Mouse (Mus musculus) adrenal gland, postnatal 25 days (tissue): Measurements from ENCODE around the gene Rbm47. TPM values are rescaled to one million over a fixed set of nuclear protein-coding genes. Genes with fewer than 3 reads are reported as not detected.

ENCODE experiments used
- DNase-seq: peaks from one replicate; pipeline ENCODE4 v3.0.0; 2021; ENCODE audit warnings: mixed read lengths
- total RNA-seq: library from RNA; stranded (reverse); gene quantifications from 2 replicates; pipeline ENCODE4 v1.2.3, GENCODE M21; 2021

Gene Rbm47
- total RNA-seq, 1 experiment from 2014 or later, result 115 TPM

DNA sequence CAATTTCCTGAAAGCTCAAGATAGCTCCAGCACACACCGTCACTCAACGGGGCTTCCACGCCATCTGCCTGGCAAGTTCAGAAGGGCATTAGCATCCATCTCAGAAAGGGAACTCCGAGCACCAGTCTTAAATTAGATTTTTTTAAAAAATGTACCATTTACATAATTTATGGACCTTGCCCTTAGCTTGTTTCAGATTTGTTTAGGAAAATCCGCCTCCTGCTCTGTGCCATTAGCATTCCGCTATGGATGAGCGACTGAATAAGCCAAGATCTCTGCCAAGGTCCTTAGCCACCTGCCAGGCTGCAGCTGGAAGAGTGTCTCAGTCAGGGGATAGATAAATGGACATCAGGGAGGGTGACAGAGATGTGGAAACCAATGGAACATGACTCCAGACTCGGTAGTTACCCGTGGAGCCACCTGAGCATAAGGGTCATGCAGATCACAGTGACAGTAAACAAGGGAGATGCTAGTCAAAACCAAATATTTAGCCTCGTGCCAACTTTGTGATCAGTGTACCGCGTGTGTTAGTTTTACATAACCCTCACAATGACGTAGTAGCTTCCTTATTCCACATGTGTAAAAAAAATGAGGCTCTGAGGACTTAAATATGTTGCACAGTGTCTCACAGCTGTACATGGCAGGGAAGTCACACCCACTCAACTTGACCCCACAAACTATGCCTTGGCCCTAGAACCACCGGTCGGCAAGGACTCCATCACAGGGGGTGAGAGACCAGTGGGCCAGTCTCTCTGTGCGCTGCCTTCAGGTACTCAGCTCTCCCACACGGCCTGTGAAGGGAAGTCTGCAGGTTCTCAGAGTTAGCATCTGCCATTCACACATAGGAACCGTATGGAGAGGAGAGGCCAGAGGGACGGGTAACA, 110.6 kb downstream of the Rbm47 start:
- DNase-seq, result no peak

DNA sequence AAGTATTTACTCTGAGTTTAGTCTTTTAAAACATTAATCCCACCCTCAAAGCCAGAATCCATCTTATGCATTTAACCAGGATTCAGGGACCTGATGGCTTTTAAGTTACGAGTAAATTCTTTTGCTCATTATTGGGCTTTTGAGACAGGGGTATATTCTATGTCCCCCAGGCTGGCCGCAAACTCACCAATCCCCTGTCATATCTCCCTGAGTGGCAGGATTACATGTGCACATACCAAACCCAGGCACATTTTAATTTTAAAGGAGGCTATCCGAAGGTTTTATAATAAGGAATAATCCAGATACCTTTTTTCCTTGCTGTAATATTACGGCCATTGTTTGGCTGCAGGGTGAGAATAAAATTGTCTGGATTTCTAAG, 111.3 kb downstream of the Rbm47 start:
- DNase-seq, result no peak

DNA sequence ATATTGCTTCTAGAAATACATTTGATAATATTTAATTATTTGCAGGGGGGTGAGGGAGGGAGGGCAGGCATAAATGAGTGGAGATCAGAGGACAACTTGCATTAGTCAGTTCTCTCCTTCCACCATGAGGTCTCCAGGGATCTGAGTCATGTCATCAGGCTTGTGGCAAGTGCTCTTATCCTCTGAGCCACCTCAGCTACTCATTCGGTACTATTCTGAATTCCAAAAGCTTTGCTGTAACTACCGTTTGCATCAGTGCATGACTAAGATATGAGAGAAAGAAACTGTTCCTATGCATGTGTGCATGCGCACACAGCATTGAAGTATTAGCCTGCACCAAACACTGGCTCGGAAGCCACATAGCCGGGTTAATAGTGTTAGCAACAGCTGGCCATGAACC, 114.1 kb downstream of the Rbm47 start:
- DNase-seq, result no peak

DNA sequence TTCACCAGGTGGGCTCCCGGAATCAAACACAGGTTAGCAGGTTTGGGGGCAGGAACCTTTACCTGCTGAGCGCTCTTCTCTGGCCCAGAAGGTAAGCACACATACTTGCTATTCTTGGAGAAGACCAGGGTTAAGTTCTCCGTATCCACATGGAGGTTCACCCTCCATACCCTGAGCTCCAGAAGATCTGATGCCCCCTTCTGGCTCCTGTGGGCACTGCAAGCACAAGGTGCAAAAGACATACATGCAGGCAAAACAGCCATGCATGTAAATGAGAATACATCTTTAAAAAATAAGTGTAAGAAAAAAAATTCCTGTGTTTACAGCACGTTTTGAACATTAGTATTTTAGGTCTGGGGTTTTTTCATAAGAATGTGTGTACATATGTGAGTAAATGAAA, 116.2 kb downstream of the Rbm47 start:
- no peak for DNase-seq

DNA sequence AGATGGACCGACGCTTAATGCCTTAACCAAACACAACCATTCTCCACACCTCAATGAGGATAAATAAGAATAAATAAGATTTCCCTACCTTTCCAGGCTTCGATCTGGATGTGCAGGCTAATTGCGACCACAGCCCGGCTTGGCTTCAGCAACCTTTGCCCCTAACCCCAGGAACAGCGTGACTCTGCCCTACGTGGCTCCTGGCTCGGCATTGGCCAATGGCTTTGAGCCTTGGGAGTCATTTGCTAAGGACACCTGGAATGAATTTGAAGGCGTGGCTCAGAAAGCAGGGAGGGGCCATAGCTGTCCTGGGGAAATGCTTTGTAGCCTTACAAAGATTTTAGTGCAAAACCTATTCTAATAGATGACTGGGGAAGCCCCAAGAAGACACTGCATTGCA, 118.5 kb downstream of the Rbm47 start:
- DNase-seq, result no peak

DNA sequence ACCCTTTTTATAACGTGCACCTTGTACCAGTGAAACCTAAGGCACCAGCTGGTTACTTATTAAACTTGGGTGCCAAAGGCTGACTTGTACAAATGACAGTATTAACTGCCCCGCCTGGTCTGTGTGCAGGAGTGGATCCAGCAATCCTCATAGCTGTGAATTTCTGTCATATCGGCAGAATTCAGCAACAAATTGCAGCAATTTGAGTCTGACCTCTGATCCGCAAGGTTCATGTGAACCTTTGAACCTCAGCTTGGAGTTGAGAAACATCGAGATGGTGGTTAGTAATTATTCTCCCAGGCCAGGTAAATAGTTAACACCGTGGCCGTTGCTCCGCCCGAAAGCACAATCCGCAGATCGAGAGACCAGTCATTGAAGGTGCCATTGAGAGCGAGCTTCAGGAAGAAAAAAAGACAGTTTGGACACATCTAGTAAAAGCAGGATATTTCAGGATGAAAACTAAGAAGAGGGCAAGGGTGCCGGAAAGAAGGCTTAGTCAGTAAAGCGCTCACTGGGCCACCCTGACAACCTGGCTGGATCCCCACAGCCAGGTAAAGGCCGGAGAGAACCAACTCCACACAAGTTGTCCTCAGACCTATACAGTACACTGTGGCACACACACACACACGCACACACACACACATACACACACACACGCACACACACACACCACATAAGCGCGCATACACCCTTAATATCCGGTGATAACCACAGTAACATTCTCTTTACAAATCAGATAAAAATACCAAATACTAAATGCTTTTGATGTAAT, 120.0 kb downstream of the Rbm47 start:
- DNase-seq, result no peak

DNA sequence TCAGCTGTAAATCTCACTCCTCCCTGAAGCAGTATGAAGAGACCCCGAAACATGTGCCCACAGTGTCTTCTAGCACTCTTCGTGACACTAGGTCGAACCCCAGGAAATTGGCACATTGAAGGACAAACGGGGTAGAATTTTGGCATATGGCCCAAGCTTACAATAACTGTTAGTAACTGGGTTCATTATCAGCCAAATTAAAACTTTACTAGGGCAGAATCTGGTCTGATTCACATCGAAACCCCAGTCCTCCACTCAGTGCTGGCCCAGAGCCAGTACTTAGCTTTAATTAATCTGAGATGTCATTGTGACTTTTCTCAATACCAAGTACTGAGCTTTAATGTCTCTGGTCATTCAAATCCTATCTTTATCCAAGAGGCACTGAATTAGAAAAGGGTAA, 122.1 kb downstream of the Rbm47 start:
- peak; percentile 35 for DNase-seq

DNA sequence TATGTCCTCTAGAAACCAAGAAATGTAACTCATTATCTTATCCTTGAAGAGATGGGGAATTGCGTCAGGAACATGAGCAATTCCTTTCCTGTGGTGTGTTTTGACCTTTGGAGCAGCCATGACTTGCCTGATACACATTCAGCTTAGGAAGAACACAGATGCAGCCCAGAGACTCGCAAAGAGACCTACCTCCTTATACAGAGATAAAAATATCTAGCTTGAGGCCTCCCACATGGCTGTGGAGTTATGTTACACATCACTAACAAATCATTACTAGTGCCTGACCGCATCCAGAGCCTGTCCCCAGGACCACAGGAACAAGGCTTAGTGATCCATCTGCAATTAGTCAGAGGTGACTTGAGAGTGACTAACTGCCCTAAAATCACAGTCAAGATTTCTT, 126.6 kb downstream of the Rbm47 start:
- DNase-seq, result no peak

DNA sequence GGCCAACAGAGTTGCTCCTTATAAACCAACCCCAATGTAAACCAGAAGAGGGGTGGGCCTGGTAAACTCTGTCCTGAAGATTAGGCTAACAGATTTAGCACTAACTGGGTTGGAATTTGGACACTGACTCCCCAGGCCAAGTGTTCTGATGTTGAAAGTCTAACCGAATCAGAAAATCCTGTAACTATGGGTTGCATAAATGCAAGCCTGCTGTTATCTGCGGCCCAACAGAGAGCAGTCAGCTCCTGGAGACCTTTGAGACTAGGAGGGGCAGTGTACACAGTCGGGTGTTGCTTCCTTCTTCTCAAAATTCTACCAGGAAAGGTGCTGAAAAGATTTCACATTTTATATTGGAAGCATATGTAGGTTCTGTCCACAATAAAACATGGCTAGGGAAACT, 129.0 kb downstream of the Rbm47 start:
- DNase-seq, result no peak

DNA sequence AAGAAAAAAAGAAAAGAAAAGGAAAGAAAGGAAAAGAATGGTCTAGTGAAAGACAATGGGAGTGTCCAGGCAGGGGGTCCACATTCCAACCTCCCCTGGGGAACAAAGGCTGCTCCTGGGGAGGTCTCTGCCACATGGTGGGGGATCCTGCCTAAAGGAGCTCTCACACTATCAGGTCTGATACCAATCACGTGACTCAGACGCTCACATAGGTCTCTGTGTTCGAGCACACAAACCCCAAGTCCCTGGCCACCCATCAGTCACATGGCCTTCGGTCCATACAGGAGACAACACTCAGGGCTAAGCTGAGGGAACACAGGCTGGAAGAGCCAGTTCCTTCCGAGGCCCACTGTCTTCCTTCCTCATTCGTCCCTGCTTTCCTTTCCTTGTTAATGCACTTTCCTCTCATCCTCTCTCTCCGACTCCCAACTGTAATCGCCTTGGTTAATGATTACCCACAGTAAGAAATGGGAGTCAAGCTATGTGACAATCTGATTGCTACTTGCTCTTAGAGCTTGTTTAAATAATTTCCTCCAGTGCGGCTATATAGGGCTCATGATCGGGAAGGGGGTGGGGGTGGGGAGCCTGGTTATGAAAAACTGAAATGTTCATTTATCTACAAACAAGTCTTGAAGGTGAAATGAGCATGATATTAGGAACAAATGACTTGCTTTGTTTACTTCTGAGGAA, 130.1 kb downstream of the Rbm47 start:
- DNase-seq, result no peak

DNA sequence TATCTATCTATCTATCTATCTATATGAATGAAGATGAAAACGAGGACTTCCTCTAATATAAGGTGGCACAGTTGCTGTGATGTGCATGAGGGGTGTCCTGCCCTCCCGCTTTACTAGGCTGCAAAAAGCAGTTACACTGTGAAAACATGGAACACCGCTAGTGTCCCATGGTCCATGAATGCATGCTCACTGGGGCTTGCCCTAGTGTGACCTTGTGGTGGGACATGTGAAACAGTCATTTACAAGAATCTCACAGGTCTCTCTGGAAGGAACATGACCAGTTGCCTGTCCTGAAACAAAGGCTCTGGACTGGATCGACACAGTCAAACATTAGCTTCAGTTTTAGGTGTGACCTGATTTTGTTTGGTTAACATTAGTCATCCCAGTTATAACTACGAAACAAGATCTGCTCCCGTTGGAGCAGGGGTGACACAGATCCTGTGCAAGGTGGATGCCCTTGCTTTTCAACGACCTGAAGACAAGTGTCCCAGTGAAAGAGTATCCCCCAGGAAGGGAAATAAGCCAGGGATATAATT, 132.1 kb downstream of the Rbm47 start:
- DNase-seq, result no peak

DNA sequence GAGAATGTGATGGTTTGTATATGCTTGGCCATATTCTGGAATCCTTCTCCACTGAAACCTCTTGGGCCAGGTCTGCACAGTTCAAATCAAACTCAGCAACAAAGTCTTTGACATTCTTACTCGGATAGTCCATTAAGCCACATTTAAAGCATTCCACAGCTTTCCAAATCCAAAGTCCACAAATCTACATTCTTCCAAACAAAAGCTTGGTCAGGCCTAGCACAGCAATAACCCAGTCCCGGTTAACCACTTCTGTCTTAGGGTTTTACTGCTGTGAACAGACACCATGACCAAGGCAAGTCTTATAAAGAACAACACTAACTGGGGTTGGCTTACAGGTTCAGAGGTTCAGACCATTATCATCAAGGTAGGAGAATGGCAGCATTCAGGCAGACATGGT, 133.1 kb downstream of the Rbm47 start:
- no peak for DNase-seq

DNA sequence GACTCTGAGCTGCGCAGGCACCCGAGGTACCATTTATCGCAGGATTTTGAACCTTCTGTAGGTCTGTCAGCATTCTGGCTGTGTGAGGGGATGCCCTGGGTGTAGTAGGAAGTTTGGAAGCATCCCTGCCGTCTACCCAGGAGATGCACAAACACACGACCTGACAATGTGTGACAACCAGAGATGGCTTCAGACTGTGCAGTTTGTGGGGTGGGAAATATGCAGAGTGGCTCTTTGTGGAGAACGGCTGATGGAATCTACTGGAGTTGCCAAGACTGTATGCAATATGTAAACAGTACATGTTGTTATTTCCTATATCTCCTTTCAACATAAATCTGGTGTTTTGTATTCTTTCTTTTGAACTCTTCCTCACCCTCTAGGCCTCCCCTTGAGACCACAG, 135.9 kb downstream of the Rbm47 start:
- no peak for DNase-seq

DNA sequence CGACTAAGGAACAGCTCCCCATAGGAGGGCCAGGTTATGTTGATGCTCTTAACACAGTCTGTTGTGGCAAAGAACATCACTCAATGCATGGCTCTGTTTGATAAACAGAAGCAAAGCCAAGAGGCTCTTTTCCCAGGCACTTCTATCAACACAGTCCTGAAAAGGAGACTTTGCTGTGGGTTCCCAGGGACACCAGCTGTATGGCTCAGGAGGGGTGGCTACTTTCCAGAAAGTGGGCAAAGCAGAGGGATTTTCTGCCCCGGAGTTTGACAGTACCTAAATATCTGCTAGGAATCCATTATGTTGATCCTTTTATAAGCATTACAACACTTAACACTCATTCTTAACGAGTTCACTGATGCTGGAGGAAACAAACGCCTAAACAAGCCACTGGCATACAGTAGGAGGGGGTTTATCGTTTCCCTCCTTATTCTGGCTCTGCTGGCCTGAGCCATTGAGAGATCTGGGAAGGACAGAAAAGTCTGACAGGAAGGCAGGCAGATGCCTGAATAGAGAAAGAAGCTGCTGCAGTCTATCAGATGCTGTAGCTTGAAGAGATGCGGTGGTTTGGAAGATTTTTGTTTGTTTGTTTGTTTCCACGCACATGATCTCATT, 136.4 kb downstream of the Rbm47 start:
- no peak for DNase-seq

DNA sequence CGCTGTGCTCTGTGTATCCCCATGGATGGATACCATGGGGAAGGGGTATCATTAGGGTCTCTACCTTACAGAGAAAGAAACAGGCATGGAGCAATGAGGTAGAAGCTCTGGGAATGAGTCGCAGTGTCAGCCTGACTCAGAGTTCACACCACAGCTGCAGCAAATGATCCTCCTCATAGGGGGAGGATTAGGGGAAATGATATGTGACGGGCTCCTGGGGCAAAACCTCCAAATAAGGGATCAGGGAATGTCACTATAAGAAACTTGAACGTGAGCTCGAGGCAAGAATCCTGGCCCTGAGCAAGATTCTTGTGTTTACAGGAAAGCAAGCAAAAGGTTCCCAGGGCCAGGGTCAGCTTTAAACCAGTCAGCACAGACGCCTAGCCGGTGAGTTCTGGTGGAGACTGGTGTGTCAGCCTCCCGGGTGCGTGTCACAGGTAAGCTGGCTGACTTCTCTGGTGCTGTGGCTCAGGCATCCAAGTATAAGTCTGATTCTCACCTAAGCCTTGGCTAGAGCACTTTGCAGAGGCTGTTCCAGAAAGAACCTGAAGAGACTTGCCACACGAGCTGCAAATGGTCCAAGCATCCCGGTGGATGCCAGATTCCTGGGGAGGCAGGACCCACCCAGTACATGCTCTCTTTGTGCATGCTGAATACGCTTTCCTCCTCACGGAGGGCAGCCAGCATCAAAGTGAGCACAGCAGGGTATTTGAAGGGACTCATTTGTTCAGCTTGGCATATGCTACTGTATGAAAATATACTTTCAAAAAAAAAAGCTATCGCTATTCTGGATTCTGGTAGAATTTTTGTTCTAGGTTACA, 138.3 kb downstream of the Rbm47 start:
- no peak for DNase-seq

DNA sequence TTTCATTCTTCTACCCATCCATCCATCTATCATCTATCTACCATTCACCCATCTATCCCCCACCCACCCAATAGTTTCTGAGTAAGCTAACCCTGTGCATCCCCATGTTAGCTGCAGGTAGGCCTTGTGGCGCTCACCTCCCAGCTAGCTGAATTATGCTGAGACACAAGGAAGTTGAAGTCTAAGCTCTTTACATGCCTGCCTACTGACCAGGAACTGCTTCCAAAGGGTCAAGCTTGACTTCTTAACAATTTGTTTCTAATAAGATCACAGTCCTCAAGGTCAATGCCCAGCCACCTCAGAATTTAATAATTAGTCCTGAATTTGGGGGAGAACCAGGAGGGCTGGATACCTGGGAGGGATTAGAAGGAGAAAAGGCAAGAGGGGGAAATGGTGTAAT, 140.1 kb downstream of the Rbm47 start:
- no peak for DNase-seq

DNA sequence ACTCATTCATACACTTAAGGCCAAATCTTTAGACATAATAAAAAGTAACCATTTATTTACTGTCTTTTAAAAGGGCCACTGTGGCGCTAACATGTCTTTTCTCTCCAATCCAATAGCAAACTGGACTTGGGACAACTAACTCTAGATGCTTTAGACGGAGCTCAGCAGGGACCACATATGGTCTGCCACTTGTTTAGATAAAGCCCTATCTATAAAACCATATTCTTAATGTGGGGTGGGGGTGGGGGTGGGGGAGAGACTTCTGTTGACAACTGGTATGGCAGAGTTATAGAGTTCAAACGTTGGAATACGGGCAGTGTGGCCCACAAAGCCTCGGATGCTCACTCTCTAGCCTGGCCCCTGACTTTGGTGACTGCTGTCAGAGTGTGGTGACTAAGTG, 141.2 kb downstream of the Rbm47 start:
- DNase-seq, result no peak

DNA sequence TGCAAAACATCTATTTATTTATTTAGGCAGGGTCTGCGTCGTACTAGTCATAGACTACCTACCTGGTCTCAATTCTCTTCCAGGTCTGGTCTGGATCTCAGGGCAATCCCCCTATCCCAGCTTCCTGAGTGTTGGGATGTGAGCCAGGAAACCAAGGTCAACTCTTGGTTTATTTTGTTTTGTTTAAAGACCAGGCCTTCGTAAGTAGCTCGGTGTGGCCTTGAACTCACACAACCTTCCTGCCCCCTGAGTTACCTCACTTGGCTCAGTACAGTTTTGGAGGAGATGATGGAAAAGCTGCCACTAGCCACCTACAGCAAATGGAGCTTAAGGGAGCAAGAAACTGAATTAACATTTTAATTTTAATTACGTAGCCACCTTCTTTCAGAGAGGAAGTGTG, 144.7 kb downstream of the Rbm47 start:
- DNase-seq, result no peak

DNA sequence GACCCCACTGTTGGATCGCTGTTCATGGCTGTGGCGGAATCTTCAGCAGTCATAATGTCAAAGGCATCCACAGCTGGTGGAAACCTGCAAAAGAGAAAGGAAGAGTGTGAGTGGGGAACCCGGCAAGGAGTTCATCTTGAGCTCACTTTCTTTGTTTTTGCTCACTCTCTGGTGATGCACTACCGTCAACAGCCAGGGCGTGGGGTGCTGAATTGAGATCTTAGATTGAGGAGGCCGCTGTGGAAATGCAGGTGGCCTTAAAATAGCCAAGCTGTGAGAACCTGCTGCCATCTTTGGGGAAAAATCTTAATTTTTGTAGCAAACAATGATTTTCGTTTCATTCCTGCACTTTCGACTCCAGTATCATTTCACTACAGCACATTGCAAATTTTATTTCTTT, 145.7 kb downstream of the Rbm47 start:
- DNase-seq, result no peak

DNA sequence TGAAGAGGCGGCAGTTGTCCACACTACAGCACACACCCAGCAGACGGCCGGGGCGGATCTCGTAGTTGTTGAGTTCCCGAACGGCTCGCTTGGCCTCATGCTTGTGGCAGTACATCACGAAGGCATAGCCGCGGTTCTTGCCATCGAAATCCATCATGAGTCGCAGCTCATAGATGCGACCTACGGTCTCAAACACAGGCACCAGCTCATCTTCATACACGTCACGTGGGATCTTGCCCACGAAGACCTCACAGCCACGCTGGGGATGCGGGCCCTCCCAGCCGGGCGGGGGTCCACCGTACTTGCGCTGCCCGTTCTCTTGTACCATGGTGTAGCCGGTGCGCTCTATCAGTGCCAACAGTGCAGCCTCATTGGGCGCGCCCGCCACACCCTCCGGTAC, 146.1 kb downstream of the Rbm47 start:
- no peak for DNase-seq

DNA sequence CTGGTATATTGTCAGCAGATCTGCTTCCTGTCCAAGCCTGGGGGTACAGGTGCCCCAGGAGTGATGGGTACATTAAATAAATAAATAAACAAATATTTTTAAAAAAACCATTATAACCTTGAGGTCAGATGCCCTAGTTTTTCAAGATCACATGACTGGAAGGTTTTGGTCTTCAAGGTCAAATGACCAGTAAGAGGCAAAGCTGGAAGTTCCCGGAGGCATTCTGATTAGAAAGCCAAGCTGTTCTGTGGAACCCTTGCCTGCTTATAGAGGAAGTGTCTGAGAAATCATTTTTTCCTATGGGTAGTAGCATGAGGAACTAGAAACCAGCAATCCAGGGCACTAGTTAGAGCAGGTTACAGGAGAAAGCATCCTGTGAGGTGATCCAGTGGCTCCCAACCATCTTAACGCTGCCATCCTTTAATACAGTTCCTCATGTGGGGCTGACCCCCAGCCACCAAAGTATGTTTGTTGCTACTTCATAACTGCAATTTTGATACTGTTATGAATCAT, 157.4 kb downstream of the Rbm47 start:
- DNase-seq, result no peak
